Mouse (Mus musculus): ENCODE data around the gene Lrrc20. TPM values are rescaled to one million over a fixed set of nuclear protein-coding genes. Genes with fewer than 3 reads are reported as not detected.

The Lrrc20 gene
- polyA plus RNA-seq, 1 experiment from 2014 or later, result 6.7 TPM

GRCm38 (mm10) chr10:61499505-61500466 lies 24.2 kb downstream of the Lrrc20 start:
- 79% methylated on average over 20 of the region's 20 CpGs for WGBS
- no peak overlapping the region for H3K9ac ChIP-seq (ENCODE audit: low read length)
- no peaks in the 10 kb centered on the region; the same call in 1 of the 2 replicates for H3K4me1 ChIP-seq (replicated peaks; ENCODE audit: control insufficient read depth, insufficient read depth)
- no peaks in the 10 kb centered on the region for H3K36me3 ChIP-seq (ENCODE audit: control insufficient read depth, insufficient read depth, low read length)
- no peak overlapping the region for H3K4me2 ChIP-seq (replicated peaks; ENCODE audit: low read depth)
- H3K9me3 ChIP-seq (ENCODE audit: control insufficient read depth, low read length), result no peaks in the 10 kb centered on the region
- DNase-seq (ENCODE audit: low spot score) (no peak), ATAC-seq (ENCODE audit: low FRiP score, low TSS enrichment) (no peak)
- no peak overlapping the region for H3K27ac ChIP-seq (replicated peaks)
- TF ChIP-seq EP300 (optimal IDR thresholded peaks at IDR 0.05), result no peak
- TF ChIP-seq CTCF (IDR thresholded peaks at IDR 0.05; ENCODE audit: low read depth), result no peak
- no peak overlapping the region for H3K4me3 ChIP-seq (ENCODE audit: low read depth, low read length)
- no peaks in the 10 kb centered on the region for H3K27me3 ChIP-seq (ENCODE audit: control insufficient read depth, insufficient read depth, low read length)

- 85% methylated on average over 7 of the region's 7 CpGs for WGBS
- TF ChIP-seq EP300 (optimal IDR thresholded peaks at IDR 0.05) (no peak), CTCF (IDR thresholded peaks at IDR 0.05; ENCODE audit: low read depth) (no peak)
- Histone ChIP-seq H3K9me3 (ENCODE audit: control insufficient read depth, low read length) (no peaks in the 10 kb centered on the region), H3K4me2 (replicated peaks; ENCODE audit: low read depth) (no peak overlapping the region), H3K27ac (replicated peaks) (no peak overlapping the region), H3K27me3 (ENCODE audit: control insufficient read depth, insufficient read depth, low read length) (no peaks in the 10 kb centered on the region), H3K36me3 (ENCODE audit: control insufficient read depth, insufficient read depth, low read length) (no peaks in the 10 kb centered on the region), H3K4me1 (replicated peaks; ENCODE audit: control insufficient read depth, insufficient read depth) (no peaks in the 10 kb centered on the region; the same call in 1 of the 2 replicates), H3K9ac (ENCODE audit: low read length) (no peak overlapping the region), H3K4me3 (ENCODE audit: low read depth, low read length) (no peak overlapping the region)
- ATAC-seq (ENCODE audit: low FRiP score, low TSS enrichment), result no peak
- DNase-seq (ENCODE audit: low spot score), result no peak
These were observed 25.2 kb downstream of the Lrrc20 start for GRCm38 (mm10) chr10:61500756-61501155.

DNA sequence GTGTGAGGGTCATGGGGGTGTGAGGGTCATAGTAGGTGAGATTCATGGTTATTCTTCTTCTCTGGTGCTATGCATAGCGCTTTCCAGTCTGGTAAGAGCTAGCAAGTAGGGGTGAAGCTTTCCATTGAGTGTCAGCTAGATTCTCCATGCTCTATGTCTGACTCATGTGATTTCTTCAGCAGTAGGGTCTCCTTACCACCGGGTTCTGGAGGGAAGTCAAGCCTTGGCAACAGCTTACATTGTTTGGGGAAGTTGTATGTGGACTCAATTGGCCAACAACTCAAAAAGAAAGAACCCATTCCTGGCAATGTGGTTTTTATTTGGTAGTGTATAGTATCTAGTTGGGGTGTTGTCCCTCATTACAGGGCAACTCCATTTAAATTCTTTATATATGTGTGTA lies 28.5 kb downstream of the Lrrc20 start:
- DNase-seq (ENCODE audit: low spot score) (no peak), ATAC-seq (ENCODE audit: low FRiP score, low TSS enrichment) (no peak)
- no peak overlapping the region for H3K9ac ChIP-seq (ENCODE audit: low read length)
- no peaks in the 10 kb centered on the region for H3K4me1 ChIP-seq (replicated peaks; ENCODE audit: control insufficient read depth, insufficient read depth)
- WGBS, result 83% methylated on average over 2 of the region's 2 CpGs
- no peak overlapping the region for H3K4me2 ChIP-seq (replicated peaks; ENCODE audit: low read depth)
- H3K4me3 ChIP-seq (ENCODE audit: low read depth, low read length), result no peak overlapping the region
- H3K36me3 ChIP-seq (ENCODE audit: control insufficient read depth, insufficient read depth, low read length), result no peaks in the 10 kb centered on the region
- H3K27ac ChIP-seq (replicated peaks), result no peak overlapping the region
- H3K9me3 ChIP-seq (ENCODE audit: control insufficient read depth, low read length), result no peaks in the 10 kb centered on the region
- no peaks in the 10 kb centered on the region for H3K27me3 ChIP-seq (ENCODE audit: control insufficient read depth, insufficient read depth, low read length)
- TF ChIP-seq EP300 (optimal IDR thresholded peaks at IDR 0.05) (no peak), CTCF (IDR thresholded peaks at IDR 0.05; ENCODE audit: low read depth) (no peak)

DNA sequence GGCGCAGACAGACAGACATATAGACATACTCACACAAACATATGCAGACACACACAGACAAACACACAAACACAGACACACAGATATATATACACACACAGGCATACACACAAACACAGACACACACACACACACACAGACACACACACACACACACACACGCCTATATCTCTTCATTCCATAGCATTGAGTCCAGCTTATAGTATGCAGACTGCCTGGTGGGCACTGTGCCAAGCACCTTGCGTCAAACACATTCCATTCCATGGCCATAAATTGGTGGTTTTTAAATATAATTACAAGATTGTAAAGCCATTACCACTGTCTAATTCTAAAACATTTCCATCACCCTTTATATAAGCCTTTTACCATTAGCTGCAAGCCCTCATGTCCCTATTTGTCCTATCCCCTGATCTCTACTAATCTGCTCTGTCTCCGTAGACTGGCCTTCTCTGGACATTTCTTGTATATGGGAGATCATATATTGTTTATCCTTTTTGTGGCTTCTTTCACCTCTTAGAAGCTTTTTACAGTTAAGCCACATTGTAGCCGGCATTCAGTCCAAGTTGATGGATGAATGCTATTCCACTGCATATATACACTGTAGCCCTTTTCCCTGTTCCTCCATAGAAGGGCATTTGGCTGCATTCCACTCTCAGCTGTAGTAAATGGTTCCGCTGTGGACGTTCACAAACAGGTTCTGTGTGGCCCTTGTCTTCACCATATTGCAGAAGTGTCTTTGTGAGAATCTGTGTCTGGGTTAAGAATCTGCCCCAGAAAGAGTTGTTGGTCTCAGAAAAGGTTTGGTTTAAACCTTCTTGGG lies 31.0 kb downstream of the Lrrc20 start:
- TF ChIP-seq EP300 (optimal IDR thresholded peaks at IDR 0.05) (no peak), CTCF (IDR thresholded peaks at IDR 0.05; ENCODE audit: low read depth) (no peak)

GRCm38 (mm10) chr10:61509873-61510272 lies 34.3 kb downstream of the Lrrc20 start:
- DNase-seq (ENCODE audit: low spot score), result no peak
- no peak overlapping the region for H3K27ac ChIP-seq (replicated peaks)
- H3K36me3 ChIP-seq (ENCODE audit: control insufficient read depth, insufficient read depth, low read length), result no peaks in the 10 kb centered on the region
- TF ChIP-seq EP300 (optimal IDR thresholded peaks at IDR 0.05) (no peak), CTCF (IDR thresholded peaks at IDR 0.05; ENCODE audit: low read depth) (no peak)
- H3K4me1 ChIP-seq (replicated peaks; ENCODE audit: control insufficient read depth, insufficient read depth), result no peaks in the 10 kb centered on the region
- WGBS, result 72% methylated on average over 5 of the region's 5 CpGs
- H3K4me2 ChIP-seq (replicated peaks; ENCODE audit: low read depth), result no peak overlapping the region
- H3K4me3 ChIP-seq (ENCODE audit: low read depth, low read length), result no peak overlapping the region
- H3K27me3 ChIP-seq (ENCODE audit: control insufficient read depth, insufficient read depth, low read length), result no peaks in the 10 kb centered on the region
- ATAC-seq (ENCODE audit: low FRiP score, low TSS enrichment), result no peak
- no peak overlapping the region for H3K9ac ChIP-seq (ENCODE audit: low read length)
- no peaks in the 10 kb centered on the region for H3K9me3 ChIP-seq (ENCODE audit: control insufficient read depth, low read length)

More for the DNA sequence above, 31.0 kb downstream of the Lrrc20 start:
- Histone ChIP-seq H3K9ac (ENCODE audit: low read length) (no peak overlapping the region), H3K27ac (replicated peaks) (no peak overlapping the region), H3K27me3 (ENCODE audit: control insufficient read depth, insufficient read depth, low read length) (no peaks in the 10 kb centered on the region), H3K4me2 (replicated peaks; ENCODE audit: low read depth) (no peak overlapping the region), H3K4me3 (ENCODE audit: low read depth, low read length) (no peak overlapping the region), H3K36me3 (ENCODE audit: control insufficient read depth, insufficient read depth, low read length) (no peaks in the 10 kb centered on the region), H3K4me1 (replicated peaks; ENCODE audit: control insufficient read depth, insufficient read depth) (no peaks in the 10 kb centered on the region), H3K9me3 (ENCODE audit: control insufficient read depth, low read length) (no peaks in the 10 kb centered on the region)
- ATAC-seq (ENCODE audit: low FRiP score, low TSS enrichment) (peak; percentile 66; the same call in 1 of the 2 replicates), DNase-seq (ENCODE audit: low spot score) (no peak)
- WGBS, result 43% methylated on average over 7 of the region's 7 CpGs
